Mouse (Mus musculus): Measurements from ENCODE around the gene Trim33.

GRCm38 (mm10) chr3:103278561-103279181, 422 bp upstream of the Trim33 start:
- TF ChIP-seq GATA1 (IDR thresholded peaks at IDR 0.05; ENCODE audit: low read length) (no peak), TAL1 (IDR thresholded peaks at IDR 0.05; ENCODE audit: low read length) (no peak)

Measured in erythroblast, embryonic 14.5 days (primary cell).